Mouse (Mus musculus) lung, postnatal 0 days (tissue): Measurements from ENCODE around the gene Grk3.

Source experiments
- CTCF ChIP-seq: IDR thresholded peaks from 2 replicates; pipeline ENCODE4 v1.5.1; 2016; ENCODE audit warnings: antibody characterized with exemption, mild to moderate bottlenecking
- EP300 ChIP-seq: IDR thresholded peaks from 2 replicates; pipeline ENCODE4 v1.6.1; 2016; ENCODE audit warnings: antibody characterized with exemption, mild to moderate bottlenecking, control low read depth

DNA sequence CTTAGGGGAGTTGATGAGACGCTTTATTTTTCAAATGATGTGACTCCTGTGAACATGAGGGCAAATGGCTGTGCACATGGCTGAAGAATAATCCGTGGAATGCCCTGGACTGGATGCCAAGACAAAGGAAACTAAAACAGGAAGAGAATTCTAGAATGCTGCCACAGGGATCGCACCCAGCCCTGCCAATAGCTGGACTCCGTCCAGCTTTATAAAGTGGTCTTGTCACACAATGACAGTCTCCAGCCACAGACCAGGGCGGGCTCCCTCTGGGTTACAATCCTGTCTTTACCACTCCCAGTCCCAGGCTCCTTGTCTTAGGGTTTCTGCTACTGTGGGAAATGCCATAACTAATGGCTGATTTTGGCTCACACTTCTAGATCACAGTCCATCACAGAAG is 38.5 kb downstream of the Grk3 start:
- TF ChIP-seq CTCF = no peak
- no peak for TF ChIP-seq EP300
